Mouse (Mus musculus) CH12.LX (cell line): ENCODE results near the gene Gm20388.
A peak's percentile ranks its signal among the peaks of the same experiment; 100 is the strongest.

Experiments used
- CTCF ChIP-seq, 2 experiments: IDR thresholded peaks in 1 of 2; conservative IDR thresholded peaks in 1 of 2; 2 replicates each; pipeline ENCODE4 v1.5.1; 2011 to 2012; ENCODE audit warnings: low read depth in 2 of 2, low read length in 2 of 2, improper control_type of control experiment in 1 of 2, inconsistent platforms in 1 of 2, mild to moderate bottlenecking in 1 of 2, moderate library complexity in 1 of 2
- ELF1 ChIP-seq: IDR thresholded peaks from 2 replicates; pipeline ENCODE4 v1.6.1; 2014; ENCODE audit warnings: low read depth, mild to moderate bottlenecking, inconsistent platforms, low read length, improper control_type of control experiment
- EP300 ChIP-seq: IDR thresholded peaks from 2 replicates; pipeline ENCODE4 v1.6.1; 2011; ENCODE audit warnings: low read length, improper control_type of control experiment
- ETS1 ChIP-seq: conservative IDR thresholded peaks from 2 replicates; pipeline ENCODE4 v1.6.1; 2012; ENCODE audit warnings: low read depth, mild to moderate bottlenecking, inconsistent platforms, low read length, improper control_type of control experiment, moderate library complexity
- JUN ChIP-seq: IDR thresholded peaks from 2 replicates; pipeline ENCODE4 v1.6.1; 2011; ENCODE audit warnings: low read depth, mild to moderate bottlenecking, low read length, improper control_type of control experiment, moderate library complexity; ENCODE audit not compliant: insufficient read depth
- MAX ChIP-seq: IDR thresholded peaks from 2 replicates; pipeline ENCODE4 v1.6.1; 2011; ENCODE audit warnings: low read length, improper control_type of control experiment
- MYC ChIP-seq: IDR thresholded peaks from 2 replicates; pipeline ENCODE4 v1.6.1; 2011; ENCODE audit warnings: low read depth, mild to moderate bottlenecking, improper control_type of control experiment, low read length
- POLR2A ChIP-seq: IDR thresholded peaks from 2 replicates; pipeline ENCODE4 v1.6.1; 2011; ENCODE audit warnings: low read depth, mild to moderate bottlenecking, improper control_type of control experiment, low read length
- TCF12 ChIP-seq: IDR thresholded peaks from 2 replicates; pipeline ENCODE4 v1.6.1; 2014; ENCODE audit warnings: low read depth, mild to moderate bottlenecking, inconsistent platforms, low read length, improper control_type of control experiment
- ZC3H11A ChIP-seq: IDR thresholded peaks from 2 replicates; pipeline ENCODE4 v1.6.1; 2012; ENCODE audit warnings: low read depth, mild to moderate bottlenecking, inconsistent platforms, low read length, improper control_type of control experiment

GRCm38 (mm10) chr8:120408241-120409215 lies 497.9 kb downstream of the Gm20388 start:
- TF ChIP-seq CTCF (conservative IDR thresholded peaks at IDR 0.05 in 1 of 2, IDR thresholded peaks at IDR 0.05 in 1 of 2; ENCODE audit: low read depth in 2 of 2, low read length in 2 of 2) (peak in 1 of 2 experiments; percentile 59; a peak in 2 of 4 replicates), POLR2A (no peak), EP300 (no peak), MAX (no peak), MYC (no peak), ZC3H11A (no peak; the same call in 1 of the 2 replicates), ETS1 (no peak), JUN (no peak), TCF12 (no peak), ELF1 (no peak)
